Comparison of ENCODE assay signal across 23 mouse cellular contexts in genomic region chr13:49286750-49287149, GRCm38 (mm10). TPM values are rescaled to one million over a fixed set of nuclear protein-coding genes. Genes with fewer than 3 reads are reported as not detected.
A peak's percentile ranks its signal among the peaks of the same experiment; 100 is the strongest.
DNase-seq lines count a peak whose midpoint lies in the region; ATAC-seq lines count a peak whose summit lies in the region.
"Had no signal": no experiment of that assay in that cellular context is flagged by ENCODE, and none has a peak within 500 bp of the region (broad histone marks: within the 10 kb centered on the region; RNA-seq: fewer than 3 reads in every experiment).

No protein-coding gene starts in this region.

- H3K27me3 ChIP-seq in intestine, embryonic 16.5 days (replicated peaks; ENCODE audit: control insufficient read depth, insufficient read depth, low read length), result no peaks in the 10 kb centered on the region
- no peaks in the 10 kb centered on the region for H3K27me3 ChIP-seq in stomach, embryonic 15.5 days (replicated peaks)
- H3K27me3 ChIP-seq in forebrain, embryonic 16.5 days (replicated peaks; ENCODE audit: control insufficient read depth, insufficient read depth, low read length), result no peaks in the 10 kb centered on the region
- H3K27me3 ChIP-seq in forebrain, embryonic 10.5 days (ENCODE audit: poor library complexity, severe bottlenecking), result no peaks in the 10 kb centered on the region
- H3K27me3 ChIP-seq: embryonic facial prominence, embryonic 12.5 days; embryonic facial prominence, embryonic 15.5 days; forebrain, embryonic 13.5 days; hindbrain, embryonic 12.5 days; hindbrain, embryonic 15.5 days had no signal

- no peak overlapping the region for H3K4me3 ChIP-seq in intestine, embryonic 16.5 days (ENCODE audit: low read length)
- H3K4me3 ChIP-seq in stomach, embryonic 15.5 days (replicated peaks), result no peak overlapping the region
- H3K4me3 ChIP-seq in forebrain, embryonic 16.5 days (replicated peaks; ENCODE audit: low read length), result no peak overlapping the region
- H3K4me3 ChIP-seq in forebrain, embryonic 10.5 days, result no peak overlapping the region
- H3K4me3 ChIP-seq: embryonic facial prominence, embryonic 12.5 days; embryonic facial prominence, embryonic 15.5 days; forebrain, embryonic 13.5 days; gastrocnemius, adult 2 months; hindbrain, embryonic 12.5 days; hindbrain, embryonic 15.5 days had no signal

- WGBS in intestine, embryonic 16.5 days, result 51% methylated on average over 3 of the region's 3 CpGs
- WGBS in stomach, embryonic 15.5 days, result 62% methylated on average over 3 of the region's 3 CpGs
- 81% methylated on average over 3 of the region's 3 CpGs for WGBS in forebrain, embryonic 16.5 days
- WGBS in forebrain, embryonic 10.5 days, result 86% methylated on average over 3 of the region's 3 CpGs

- peaks cover 3% of the 10 kb centered on the region; the same call in 1 of the 2 replicates for H3K4me1 ChIP-seq in intestine, embryonic 16.5 days (ENCODE audit: control insufficient read depth, insufficient read depth, low read length)
- peaks cover 4% of the 10 kb centered on the region; the same call in 1 of the 2 replicates for H3K4me1 ChIP-seq in stomach, embryonic 15.5 days
- no peaks in the 10 kb centered on the region for H3K4me1 ChIP-seq in forebrain, embryonic 16.5 days (replicated peaks; ENCODE audit: control insufficient read depth, insufficient read depth, low read length)
- no peaks in the 10 kb centered on the region for H3K4me1 ChIP-seq in forebrain, embryonic 10.5 days
- H3K4me1 ChIP-seq: embryonic facial prominence, embryonic 12.5 days; embryonic facial prominence, embryonic 15.5 days; forebrain, embryonic 13.5 days; hindbrain, embryonic 12.5 days; hindbrain, embryonic 15.5 days had no signal

- peak; percentile 99 for ATAC-seq in intestine, embryonic 16.5 days
- ATAC-seq in stomach, embryonic 15.5 days (ENCODE audit: insufficient read depth, low FRiP score, low read depth), result peak; percentile 91
- no peak for ATAC-seq in forebrain, embryonic 16.5 days
- ATAC-seq: activated CD4-positive, CD25-positive, alpha-beta regulatory T cell, adult 4 months; forebrain, embryonic 13.5 days; forebrain, postnatal 0 days had no signal

- peak overlapping the region; percentile 78 for H3K27ac ChIP-seq in intestine, embryonic 16.5 days (ENCODE audit: low read length)
- no peak overlapping the region for H3K27ac ChIP-seq in stomach, embryonic 15.5 days
- H3K27ac ChIP-seq in forebrain, embryonic 16.5 days (ENCODE audit: low read length), result no peak overlapping the region
- no peak overlapping the region for H3K27ac ChIP-seq in forebrain, embryonic 10.5 days
- H3K27ac ChIP-seq: embryonic facial prominence, embryonic 12.5 days; embryonic facial prominence, embryonic 15.5 days; forebrain, embryonic 13.5 days; gastrocnemius, adult 2 months; hindbrain, embryonic 12.5 days; hindbrain, embryonic 15.5 days had no signal

- no peaks in the 10 kb centered on the region for H3K9me3 ChIP-seq in intestine, embryonic 16.5 days (ENCODE audit: control insufficient read depth, low read length)
- no peaks in the 10 kb centered on the region for H3K9me3 ChIP-seq in stomach, embryonic 15.5 days
- H3K9me3 ChIP-seq in forebrain, embryonic 16.5 days (ENCODE audit: control insufficient read depth, low read length), result no peaks in the 10 kb centered on the region
- H3K9me3 ChIP-seq in forebrain, embryonic 10.5 days, result no peaks in the 10 kb centered on the region
- H3K9me3 ChIP-seq: embryonic facial prominence, embryonic 12.5 days; embryonic facial prominence, embryonic 15.5 days; hindbrain, embryonic 15.5 days had no signal

- H3K9ac ChIP-seq in intestine, embryonic 16.5 days (ENCODE audit: low read depth, low read length), result no peak overlapping the region
- H3K9ac ChIP-seq in stomach, embryonic 15.5 days, result no peak overlapping the region
- no peak overlapping the region for H3K9ac ChIP-seq in forebrain, embryonic 16.5 days (replicated peaks; ENCODE audit: low read depth, low read length)
- H3K9ac ChIP-seq: embryonic facial prominence, embryonic 12.5 days; embryonic facial prominence, embryonic 15.5 days; forebrain, embryonic 13.5 days; forebrain, postnatal 0 days; hindbrain, embryonic 12.5 days; hindbrain, embryonic 15.5 days had no signal

- H3K4me2 ChIP-seq in intestine, embryonic 16.5 days (ENCODE audit: low read depth, low read length), result peak overlapping the region; percentile 30; the same call in 1 of the 2 replicates
- H3K4me2 ChIP-seq in stomach, embryonic 15.5 days, result no peak overlapping the region
- H3K4me2 ChIP-seq in forebrain, embryonic 16.5 days (ENCODE audit: low read length), result no peak overlapping the region
- H3K4me2 ChIP-seq: embryonic facial prominence, embryonic 12.5 days; embryonic facial prominence, embryonic 15.5 days; forebrain, embryonic 13.5 days; heart, embryonic 11.5 days; hindbrain, embryonic 12.5 days; hindbrain, embryonic 15.5 days had no signal

- DNase-seq in fat pad, adult 2 months (ENCODE audit: extremely low read depth, low read depth, low spot score), result peak; percentile 30
- DNase-seq in forebrain, embryonic 10.5 days (ENCODE audit: extremely low spot score, low spot score), result no peak
- DNase-seq in right cerebral cortex, postnatal 10 days (ENCODE audit: low spot score in 2 of 2), result no peak
- DNase-seq: adrenal gland, adult 8-10 months; adrenal gland, postnatal 25 days; cerebellum, adult 11 months; cerebellum, adult 2 months; cerebellum, adult 9-11 months; cerebellum, postnatal 25 days; forebrain, postnatal 0 days; gastrocnemius, adult 2 months; gastrocnemius, postnatal 14 days; heart, adult 11 months had no signal

- H3K36me3 ChIP-seq in intestine, embryonic 16.5 days (ENCODE audit: control insufficient read depth, insufficient read depth, low read length), result no peaks in the 10 kb centered on the region
- H3K36me3 ChIP-seq in stomach, embryonic 15.5 days, result no peaks in the 10 kb centered on the region
- peaks cover 8% of the 10 kb centered on the region for H3K36me3 ChIP-seq in forebrain, embryonic 16.5 days (ENCODE audit: control insufficient read depth, insufficient read depth)
- H3K36me3 ChIP-seq in forebrain, embryonic 10.5 days (replicated peaks), result peaks cover 7% of the 10 kb centered on the region
- H3K36me3 ChIP-seq: embryonic facial prominence, embryonic 15.5 days; hindbrain, embryonic 12.5 days; hindbrain, embryonic 15.5 days had no signal

RNA-seq across cellular contexts. Expression of gene Fgd3, which starts 33.4 kb away (rescaled TPM):
- polyA plus RNA-seq in intestine, embryonic 16.5 days (2015; fragmentation: Nextera tagmentation; extraction: Ambion mirVana), result 0.82 and 1.2 TPM in 2 replicates
- 0.40 and 0.65 TPM in 2 replicates for polyA plus RNA-seq in stomach, embryonic 15.5 days (2015; fragmentation: Nextera tagmentation; extraction: Ambion mirVana)
- 3.1 and 4.2 TPM in 2 replicates for polyA plus RNA-seq in forebrain, embryonic 16.5 days (2015; fragmentation: Nextera tagmentation; extraction: Ambion mirVana)
- 0.90 and 1.1 TPM in 2 replicates for polyA plus RNA-seq in forebrain, embryonic 10.5 days (2016; fragmentation: Nextera tagmentation; extraction: Ambion mirVana)

RNA-seq across cellular contexts. Expression of gene Susd3, which starts 38.2 kb away (rescaled TPM):
- 1.2 and 1.3 TPM in 2 replicates for polyA plus RNA-seq in intestine, embryonic 16.5 days (2015; fragmentation: Nextera tagmentation; extraction: Ambion mirVana)
- polyA plus RNA-seq in stomach, embryonic 15.5 days (2015; fragmentation: Nextera tagmentation; extraction: Ambion mirVana), result 1.5 and 2.3 TPM in 2 replicates
- polyA plus RNA-seq in forebrain, embryonic 16.5 days (2015; fragmentation: Nextera tagmentation; extraction: Ambion mirVana), result 0.75 and 0.85 TPM in 2 replicates
- polyA plus RNA-seq in forebrain, embryonic 10.5 days (2016; fragmentation: Nextera tagmentation; extraction: Ambion mirVana), result 0.82 and 0.95 TPM in 2 replicates

RNA-seq across cellular contexts. Expression of gene Bicd2, which starts 54.6 kb away (rescaled TPM):
- 14.7 and 15.7 TPM in 2 replicates for polyA plus RNA-seq in intestine, embryonic 16.5 days (2015; fragmentation: Nextera tagmentation; extraction: Ambion mirVana)
- polyA plus RNA-seq in stomach, embryonic 15.5 days (2015; fragmentation: Nextera tagmentation; extraction: Ambion mirVana), result 23.5 and 26.2 TPM in 2 replicates
- 30.1 and 31.5 TPM in 2 replicates for polyA plus RNA-seq in forebrain, embryonic 16.5 days (2015; fragmentation: Nextera tagmentation; extraction: Ambion mirVana)
- polyA plus RNA-seq in forebrain, embryonic 10.5 days (2016; fragmentation: Nextera tagmentation; extraction: Ambion mirVana), result 26.2 and 28.8 TPM in 2 replicates
